Mouse (Mus musculus) adrenal gland, postnatal 14 days (tissue): ENCODE measurements around the gene Abhd17c. TPM values are rescaled to one million over a fixed set of nuclear protein-coding genes. Genes with fewer than 3 reads are reported as not detected.
"Not testable (repeated sequence)": the region's sequence is repeated elsewhere in the genome, so short reads cannot be mapped to it uniquely, and the experiment has no call there.

Source experiments
- DNase-seq: peaks from one replicate; pipeline ENCODE4 v3.0.0; 2021; ENCODE audit warnings: mixed read lengths
- total RNA-seq: library from RNA; stranded (reverse); gene quantifications from 2 replicates; pipeline ENCODE4 v1.2.3, GENCODE M21; 2021

Abhd17c gene
- total RNA-seq, 1 experiment from 2014 or later, result 44.3 TPM

- DNase-seq, result no peak
Observed at GRCm38 (mm10) chr7:84152821-84153220, 1.1 kb upstream of the Abhd17c start.

GRCm38 (mm10) chr7:84152374-84152773 is 681 bp upstream of the Abhd17c start:
- no peak for DNase-seq

- peak; percentile 96 for DNase-seq
Observed at GRCm38 (mm10) chr7:84151960-84152334, 254 bp upstream of the Abhd17c start.

GRCm38 (mm10) chr7:84150361-84151000 is 1.2 kb downstream of the Abhd17c start:
- no peak for DNase-seq

GRCm38 (mm10) chr7:84149821-84150220 is 1.9 kb downstream of the Abhd17c start:
- DNase-seq, result no peak

- DNase-seq, result no peak
Observed at GRCm38 (mm10) chr7:84148896-84149295, 2.8 kb downstream of the Abhd17c start.

GRCm38 (mm10) chr7:84147746-84148145 is 3.9 kb downstream of the Abhd17c start:
- no peak for DNase-seq

GRCm38 (mm10) chr7:84145633-84146032 is 6.1 kb downstream of the Abhd17c start:
- DNase-seq, result no peak

GRCm38 (mm10) chr7:84142736-84143473 is 8.8 kb downstream of the Abhd17c start:
- no peak for DNase-seq

GRCm38 (mm10) chr7:84142196-84142595 is 9.5 kb downstream of the Abhd17c start:
- no peak for DNase-seq

GRCm38 (mm10) chr7:84139566-84139965 is 12.1 kb downstream of the Abhd17c start:
- no peak for DNase-seq

- no peak for DNase-seq
Observed at GRCm38 (mm10) chr7:84138731-84139130, 13.0 kb downstream of the Abhd17c start.

- DNase-seq, result no peak
Observed at GRCm38 (mm10) chr7:84137779-84138178, 13.9 kb downstream of the Abhd17c start.

GRCm38 (mm10) chr7:84135799-84136700 is 15.6 kb downstream of the Abhd17c start:
- no peak for DNase-seq

GRCm38 (mm10) chr7:84132704-84133103 is 19.0 kb downstream of the Abhd17c start:
- DNase-seq, result peak; percentile 62

GRCm38 (mm10) chr7:84131736-84132135 is 20.0 kb downstream of the Abhd17c start:
- DNase-seq, result no peak

- DNase-seq, result peak; percentile 24
Observed at GRCm38 (mm10) chr7:84128661-84129060, 23.0 kb downstream of the Abhd17c start.

- DNase-seq, result peak; percentile 17
Observed at GRCm38 (mm10) chr7:84125730-84126129, 26.0 kb downstream of the Abhd17c start.

- DNase-seq, result not testable (repeated sequence)
Observed at GRCm38 (mm10) chr7:84123651-84124050, 28.0 kb downstream of the Abhd17c start.

GRCm38 (mm10) chr7:84121778-84122177 is 29.9 kb downstream of the Abhd17c start:
- no peak for DNase-seq

GRCm38 (mm10) chr7:84120142-84120760 is 31.4 kb downstream of the Abhd17c start:
- no peak for DNase-seq
